Mouse (Mus musculus): Measurements from ENCODE around the gene Akr1cl. TPM values are rescaled to one million over a fixed set of nuclear protein-coding genes. Genes with fewer than 3 reads are reported as not detected.
"Not testable (repeated sequence)": the region's sequence is repeated elsewhere in the genome, so short reads cannot be mapped to it uniquely, and the experiment has no call there.

Gene Akr1cl
- polyA plus RNA-seq (2012), result not detected in 2 replicates

- Histone ChIP-seq H3K27me3 (ENCODE audit: control insufficient read depth) (no peaks in the 10 kb centered on the region), H3K4me1 (ENCODE audit: control insufficient read depth) (no peaks in the 10 kb centered on the region), H3K4me3 (replicated peaks) (no peak within 1 kb of the TSS), H3K9me3 (ENCODE audit: control insufficient read depth, low read length) (no peaks in the 10 kb centered on the region), H3K36me3 (ENCODE audit: control insufficient read depth) (no peaks in the 10 kb centered on the region)
- TF ChIP-seq TAL1 (IDR thresholded peaks at IDR 0.05; ENCODE audit: low read length), result no peak
- no peak for TF ChIP-seq GATA1 (IDR thresholded peaks at IDR 0.05; ENCODE audit: low read length)
Measured at GRCm38 (mm10) chr1:65032641-65033040, at the start of gene Akr1cl. Gene Akr1cl, minus strand, starts transcription at chr1:65032759.

DNA sequence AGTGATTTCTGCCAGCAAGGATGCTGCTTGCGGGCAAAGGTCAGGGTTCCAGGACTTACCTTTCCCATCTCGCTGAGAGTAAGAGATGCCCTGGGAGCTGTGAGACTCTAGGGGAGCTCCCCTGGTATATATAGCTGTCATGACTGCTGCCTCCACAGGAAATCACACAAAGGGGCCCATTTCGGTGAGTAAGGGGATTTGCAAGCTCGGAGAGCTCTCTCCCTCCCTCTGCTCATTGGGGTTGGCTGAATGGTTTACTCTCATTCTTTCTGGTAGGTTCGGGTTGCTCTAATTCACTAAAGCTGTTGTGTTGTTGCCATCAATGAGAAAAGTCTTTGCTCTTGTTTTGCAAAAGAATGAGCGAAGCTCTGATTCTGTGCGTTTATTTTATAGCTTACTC, 49.6 kb upstream of the Akr1cl start, which contains the start of gene Crygb:
Gene Crygb (minus strand): TSS at position 101 of the 400 bp plus-strand sequence.
- no peak within 1 kb of the TSS for H3K4me3 ChIP-seq (replicated peaks)
- H3K27me3 ChIP-seq (ENCODE audit: control insufficient read depth), result no peaks in the 10 kb centered on the region
- H3K36me3 ChIP-seq (ENCODE audit: control insufficient read depth), result no peaks in the 10 kb centered on the region
- no peaks in the 10 kb centered on the region for H3K4me1 ChIP-seq (ENCODE audit: control insufficient read depth)
- TF ChIP-seq TAL1 (IDR thresholded peaks at IDR 0.05; ENCODE audit: low read length) (no peak), GATA1 (IDR thresholded peaks at IDR 0.05; ENCODE audit: low read length) (no peak)
- H3K9me3 ChIP-seq (ENCODE audit: control insufficient read depth, low read length), result no peaks in the 10 kb centered on the region

DNA sequence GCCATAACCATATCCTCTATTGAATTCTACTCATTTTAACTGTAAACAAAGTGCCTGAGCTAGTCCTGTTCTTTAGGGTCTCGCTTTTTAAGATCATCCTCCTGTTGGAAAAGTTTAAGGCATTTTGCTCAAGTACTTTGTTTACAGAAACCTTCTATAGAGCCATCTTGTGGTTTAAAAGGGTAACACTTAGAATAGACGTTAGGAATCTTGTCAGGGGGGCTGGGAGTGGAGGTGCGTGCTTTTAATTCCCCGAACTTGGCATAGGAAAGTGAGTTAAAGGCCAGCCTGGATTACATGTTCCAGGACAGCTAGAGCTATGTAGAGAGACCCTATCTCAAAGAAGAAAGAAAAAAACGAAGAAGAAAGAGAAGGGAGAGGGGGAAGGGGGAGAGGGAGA, 43.0 kb upstream of the Akr1cl start:
- Histone ChIP-seq H3K27me3 (ENCODE audit: control insufficient read depth) (no peaks in the 10 kb centered on the region), H3K4me1 (ENCODE audit: control insufficient read depth) (no peaks in the 10 kb centered on the region), H3K9me3 (ENCODE audit: control insufficient read depth, low read length) (no peaks in the 10 kb centered on the region), H3K4me3 (replicated peaks) (no peak overlapping the region), H3K36me3 (ENCODE audit: control insufficient read depth) (no peaks in the 10 kb centered on the region)
- TF ChIP-seq TAL1 (IDR thresholded peaks at IDR 0.05; ENCODE audit: low read length), result no peak
- no peak for TF ChIP-seq GATA1 (IDR thresholded peaks at IDR 0.05; ENCODE audit: low read length)

DNA sequence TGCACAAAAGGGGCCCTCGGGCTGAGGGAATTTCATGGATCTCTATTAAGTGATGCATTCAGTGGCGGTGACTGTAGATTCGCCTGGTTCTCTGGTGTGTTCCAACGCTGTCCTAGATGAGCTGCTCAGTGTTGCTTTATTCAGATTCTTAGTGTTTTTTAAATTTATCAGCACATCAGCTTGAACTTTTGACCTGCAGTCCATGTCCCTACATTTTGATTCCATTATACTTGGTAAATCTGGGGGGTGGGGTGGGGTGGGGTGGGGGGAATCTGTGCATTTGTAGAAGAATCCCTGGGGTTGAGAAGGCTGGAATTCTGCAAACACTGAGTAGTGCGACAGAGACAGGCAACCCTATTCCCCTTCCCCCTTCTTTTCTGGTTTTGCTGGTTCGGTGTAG, 41.0 kb upstream of the Akr1cl start, which contains the start of gene Crygc:
Gene Crygc (minus strand): TSS at position 101 of the 400 bp plus-strand sequence.
- no peak for TF ChIP-seq TAL1 (IDR thresholded peaks at IDR 0.05; ENCODE audit: low read length)
- TF ChIP-seq GATA1 (IDR thresholded peaks at IDR 0.05; ENCODE audit: low read length), result no peak
- H3K36me3 ChIP-seq (ENCODE audit: control insufficient read depth), result no peaks in the 10 kb centered on the region
- H3K9me3 ChIP-seq (ENCODE audit: control insufficient read depth, low read length), result no peaks in the 10 kb centered on the region
- no peaks in the 10 kb centered on the region for H3K27me3 ChIP-seq (ENCODE audit: control insufficient read depth)
- no peak within 1 kb of the TSS for H3K4me3 ChIP-seq (replicated peaks)
- no peaks in the 10 kb centered on the region for H3K4me1 ChIP-seq (ENCODE audit: control insufficient read depth)

DNA sequence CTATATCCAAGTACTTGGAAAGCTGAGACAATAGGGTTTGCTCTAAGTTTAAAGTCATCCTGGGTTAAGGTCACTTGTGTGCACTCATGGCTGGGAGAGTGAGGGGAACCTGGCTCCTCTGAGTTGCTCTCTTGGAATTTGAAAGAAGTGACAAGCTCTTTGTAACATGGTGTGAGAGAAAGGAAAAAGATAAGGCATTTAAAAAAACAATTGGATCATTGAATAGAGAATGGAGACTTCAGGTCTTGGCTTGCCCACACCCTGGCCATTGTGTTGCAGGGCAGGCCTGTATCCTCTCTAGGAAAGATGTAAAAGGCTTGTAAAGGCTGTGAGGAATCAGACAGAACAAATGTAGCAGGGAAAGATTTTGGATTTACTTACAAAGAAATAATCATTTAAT, 35.3 kb upstream of the Akr1cl start:
- H3K36me3 ChIP-seq (ENCODE audit: control insufficient read depth), result no peaks in the 10 kb centered on the region

DNA sequence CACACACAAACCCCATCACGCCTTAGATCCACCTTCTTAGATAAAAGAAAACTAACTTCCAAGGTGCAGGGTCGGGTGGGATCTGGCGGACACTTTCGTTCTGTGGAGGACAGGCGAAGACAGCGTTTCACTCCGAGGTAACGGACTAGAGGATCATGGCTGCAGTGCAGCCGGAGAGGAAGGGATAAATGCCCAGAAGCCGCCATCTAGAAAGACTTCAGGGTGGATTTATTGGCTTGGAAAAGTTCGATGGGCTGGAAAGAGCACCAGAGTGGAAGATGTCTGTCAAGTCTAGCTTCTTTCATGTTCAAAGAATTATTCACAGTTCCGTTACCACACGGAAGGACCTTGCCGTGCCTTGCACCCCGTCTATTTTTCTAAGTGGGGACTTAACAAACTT, 31.6 kb upstream of the Akr1cl start:
- no peak overlapping the region for H3K4me3 ChIP-seq (replicated peaks)
- no peaks in the 10 kb centered on the region for H3K36me3 ChIP-seq (ENCODE audit: control insufficient read depth)
- H3K9me3 ChIP-seq (ENCODE audit: control insufficient read depth, low read length), result no peaks in the 10 kb centered on the region; the same call in 1 of the 2 replicates
- no peaks in the 10 kb centered on the region for H3K4me1 ChIP-seq (ENCODE audit: control insufficient read depth)
- no peaks in the 10 kb centered on the region for H3K27me3 ChIP-seq (ENCODE audit: control insufficient read depth)
- TF ChIP-seq TAL1 (IDR thresholded peaks at IDR 0.05; ENCODE audit: low read length) (no peak), GATA1 (IDR thresholded peaks at IDR 0.05; ENCODE audit: low read length) (no peak)

More for the DNA sequence above, 35.3 kb upstream of the Akr1cl start:
- Histone ChIP-seq H3K27me3 (ENCODE audit: control insufficient read depth) (no peaks in the 10 kb centered on the region), H3K4me1 (ENCODE audit: control insufficient read depth) (no peaks in the 10 kb centered on the region), H3K4me3 (replicated peaks) (no peak overlapping the region), H3K9me3 (ENCODE audit: control insufficient read depth, low read length) (no peaks in the 10 kb centered on the region; the same call in 1 of the 2 replicates)
- TF ChIP-seq GATA1 (IDR thresholded peaks at IDR 0.05; ENCODE audit: low read length), result no peak
- TF ChIP-seq TAL1 (IDR thresholded peaks at IDR 0.05; ENCODE audit: low read length), result no peak

DNA sequence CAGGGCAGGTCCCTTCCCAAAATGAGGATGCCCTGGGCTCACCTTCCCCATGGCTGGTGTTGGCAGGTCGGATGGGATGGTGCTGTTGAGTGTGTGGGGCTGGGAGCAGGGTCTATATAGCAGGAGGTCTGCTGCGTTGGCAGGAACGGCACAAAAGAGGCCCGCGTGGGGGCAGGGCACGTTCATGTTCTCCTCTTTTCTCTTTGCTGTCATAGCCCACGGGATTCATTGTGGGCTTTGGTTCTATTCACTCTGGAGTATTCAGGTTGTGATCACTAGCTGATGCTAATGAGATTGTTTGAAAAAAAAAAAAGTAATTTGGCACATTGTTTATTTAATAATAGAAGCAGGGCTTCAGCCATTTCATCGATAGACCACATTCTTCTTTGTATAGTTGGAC, 30.8 kb upstream of the Akr1cl start, which contains the start of gene Crygd:
Gene Crygd (minus strand): TSS at position 101 of the 400 bp plus-strand sequence.
- no peaks in the 10 kb centered on the region; the same call in 1 of the 2 replicates for H3K9me3 ChIP-seq (ENCODE audit: control insufficient read depth, low read length)
- no peaks in the 10 kb centered on the region for H3K4me1 ChIP-seq (ENCODE audit: control insufficient read depth)
- no peaks in the 10 kb centered on the region for H3K27me3 ChIP-seq (ENCODE audit: control insufficient read depth)
- H3K36me3 ChIP-seq (ENCODE audit: control insufficient read depth), result no peaks in the 10 kb centered on the region
- no peak within 1 kb of the TSS for H3K4me3 ChIP-seq (replicated peaks)
- TF ChIP-seq TAL1 (IDR thresholded peaks at IDR 0.05; ENCODE audit: low read length), result no peak

DNA sequence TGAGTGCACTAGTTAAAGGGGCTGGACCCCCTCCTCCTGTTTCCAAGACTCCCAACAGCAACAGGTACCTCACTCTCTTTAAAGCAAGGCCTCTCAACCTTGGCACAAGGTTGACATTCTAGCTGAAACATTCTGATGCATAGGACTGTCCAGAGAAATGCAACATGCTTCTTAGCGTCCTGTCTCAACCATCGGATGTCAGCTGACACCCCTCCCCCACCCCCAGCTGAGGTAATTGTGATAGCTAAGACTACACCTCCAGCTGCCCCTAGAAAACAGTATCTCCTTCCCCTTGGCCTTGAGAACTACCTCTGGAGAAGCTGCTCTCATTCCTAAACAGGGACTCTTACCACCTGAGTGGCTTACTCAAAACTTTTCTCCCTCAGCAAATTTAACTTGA, 19.6 kb upstream of the Akr1cl start:
- TF ChIP-seq GATA1 (IDR thresholded peaks at IDR 0.05; ENCODE audit: low read length) (no peak), TAL1 (IDR thresholded peaks at IDR 0.05; ENCODE audit: low read length) (no peak)
- no peaks in the 10 kb centered on the region for H3K27me3 ChIP-seq (ENCODE audit: control insufficient read depth)
- H3K36me3 ChIP-seq (ENCODE audit: control insufficient read depth), result no peaks in the 10 kb centered on the region
- H3K4me1 ChIP-seq (ENCODE audit: control insufficient read depth), result no peaks in the 10 kb centered on the region
- H3K4me3 ChIP-seq (replicated peaks), result no peak overlapping the region
- H3K9me3 ChIP-seq (ENCODE audit: control insufficient read depth, low read length), result no peaks in the 10 kb centered on the region

GRCm38 (mm10) chr1:65051696-65052095, 19.1 kb upstream of the Akr1cl start:
- no peaks in the 10 kb centered on the region for H3K36me3 ChIP-seq (ENCODE audit: control insufficient read depth)
- TF ChIP-seq TAL1 (IDR thresholded peaks at IDR 0.05; ENCODE audit: low read length), result no peak
- H3K27me3 ChIP-seq (ENCODE audit: control insufficient read depth), result no peaks in the 10 kb centered on the region
- H3K9me3 ChIP-seq (ENCODE audit: control insufficient read depth, low read length), result no peaks in the 10 kb centered on the region
- no peak overlapping the region for H3K4me3 ChIP-seq (replicated peaks)
- H3K4me1 ChIP-seq (ENCODE audit: control insufficient read depth), result no peaks in the 10 kb centered on the region

- H3K36me3 ChIP-seq (ENCODE audit: control insufficient read depth); H3K4me3 ChIP-seq (replicated peaks); H3K4me1 ChIP-seq (ENCODE audit: control insufficient read depth); H3K9me3 ChIP-seq (ENCODE audit: control insufficient read depth, low read length); H3K27me3 ChIP-seq (ENCODE audit: control insufficient read depth): not testable (repeated sequence)
Measured at GRCm38 (mm10) chr1:65050952-65051351, 18.4 kb upstream of the Akr1cl start, which contains the start of gene Cryge. Gene Cryge, minus strand, starts transcription at chr1:65051149.

All from erythroblast, embryonic 14.5 days (primary cell).